Mouse (Mus musculus): ENCODE measurements at regions not wholly inside any gene's neighbourhood (a gene's known extent, or its start where the extent isn't known, plus 50 kb on each side); places are given as distances from the start of the nearest gene placed in this dataset.

GRCm38 (mm10) chr15:25229807-25230206, 183.8 kb downstream of the Basp1 start:
- TF ChIP-seq CTCF (IDR thresholded peaks at IDR 0.05; ENCODE audit: low read depth, low read length) (no peak), POLR2A (IDR thresholded peaks at IDR 0.05; ENCODE audit: borderline replicate concordance, low read depth, low read length) (no peak)

All from bone marrow macrophage, adult 2 months (primary cell).